Mouse (Mus musculus): ENCODE data around the gene Tcl1.
"Not testable (repeated sequence)": the region's sequence is repeated elsewhere in the genome, so short reads cannot be mapped to it uniquely, and the experiment has no call there.

The Tcl1 gene

GRCm38 (mm10) chr12:105222601-105223319 is at the start of gene Tcl1:
Tcl1 (minus strand) TSS chr12:105222793.
- in situ Hi-C loops (cut with MboI; ENCODE audit: low pct_unique_long_range_greater_than_20kb in 1 of 2, low sequenced_read_pairs in 2 of 2, unreplicated experiment in 1 of 2), result no loop called here

- in situ Hi-C loops (cut with MboI; ENCODE audit: low pct_unique_long_range_greater_than_20kb in 1 of 2, low sequenced_read_pairs in 2 of 2, unreplicated experiment in 1 of 2), result no loop called here
Measured at GRCm38 (mm10) chr12:105271016-105271965, 48.7 kb upstream of the Tcl1 start.

- in situ Hi-C loops (cut with MboI; ENCODE audit: low pct_unique_long_range_greater_than_20kb in 1 of 2, low sequenced_read_pairs in 2 of 2, unreplicated experiment in 1 of 2), result no loop called here
Measured at GRCm38 (mm10) chr12:105267076-105267475, 44.5 kb upstream of the Tcl1 start.

- in situ Hi-C loops (cut with MboI; ENCODE audit: low pct_unique_long_range_greater_than_20kb in 1 of 2, low sequenced_read_pairs in 2 of 2, unreplicated experiment in 1 of 2), result no loop called here
Measured at GRCm38 (mm10) chr12:105266096-105266495, 43.5 kb upstream of the Tcl1 start.

GRCm38 (mm10) chr12:105259221-105259620 is 36.6 kb upstream of the Tcl1 start:
- in situ Hi-C loops (cut with MboI; ENCODE audit: low pct_unique_long_range_greater_than_20kb in 1 of 2, low sequenced_read_pairs in 2 of 2, unreplicated experiment in 1 of 2), result no loop called here

GRCm38 (mm10) chr12:105258787-105259186 is 36.2 kb upstream of the Tcl1 start:
- in situ Hi-C loops (cut with MboI; ENCODE audit: low pct_unique_long_range_greater_than_20kb in 1 of 2, low sequenced_read_pairs in 2 of 2, unreplicated experiment in 1 of 2), result no loop called here

- in situ Hi-C loops (cut with MboI; ENCODE audit: low pct_unique_long_range_greater_than_20kb in 1 of 2, low sequenced_read_pairs in 2 of 2, unreplicated experiment in 1 of 2), result no loop called here
Measured at GRCm38 (mm10) chr12:105253796-105254195, 31.2 kb upstream of the Tcl1 start.

GRCm38 (mm10) chr12:105248763-105249233 is 26.2 kb upstream of the Tcl1 start:
- in situ Hi-C loops (cut with MboI; ENCODE audit: low pct_unique_long_range_greater_than_20kb in 1 of 2, low sequenced_read_pairs in 2 of 2, unreplicated experiment in 1 of 2), result no loop called here

GRCm38 (mm10) chr12:105239060-105239459 is 16.5 kb upstream of the Tcl1 start:
- in situ Hi-C loops (cut with MboI; ENCODE audit: low pct_unique_long_range_greater_than_20kb in 1 of 2, low sequenced_read_pairs in 2 of 2, unreplicated experiment in 1 of 2), result no loop called here

- in situ Hi-C loops (cut with MboI; ENCODE audit: low pct_unique_long_range_greater_than_20kb in 1 of 2, low sequenced_read_pairs in 2 of 2, unreplicated experiment in 1 of 2), result no loop called here
Measured at GRCm38 (mm10) chr12:105235091-105235490, 12.5 kb upstream of the Tcl1 start.

GRCm38 (mm10) chr12:105234362-105234761 is 11.8 kb upstream of the Tcl1 start:
- in situ Hi-C loops (cut with MboI; ENCODE audit: low pct_unique_long_range_greater_than_20kb in 1 of 2, low sequenced_read_pairs in 2 of 2, unreplicated experiment in 1 of 2), result no loop called here

GRCm38 (mm10) chr12:105224621-105225320 is 2.2 kb upstream of the Tcl1 start:
- in situ Hi-C loops (cut with MboI; ENCODE audit: low pct_unique_long_range_greater_than_20kb in 1 of 2, low sequenced_read_pairs in 2 of 2, unreplicated experiment in 1 of 2), result no loop called here

- in situ Hi-C loops (cut with MboI; ENCODE audit: low pct_unique_long_range_greater_than_20kb in 1 of 2, low sequenced_read_pairs in 2 of 2, unreplicated experiment in 1 of 2), result no loop called here
Measured at GRCm38 (mm10) chr12:105217101-105217760, 5.4 kb downstream of the Tcl1 start.

- in situ Hi-C loops (cut with MboI; ENCODE audit: low pct_unique_long_range_greater_than_20kb in 1 of 2, low sequenced_read_pairs in 2 of 2, unreplicated experiment in 1 of 2), result no loop called here
Measured at GRCm38 (mm10) chr12:105209231-105209630, 13.4 kb downstream of the Tcl1 start.

GRCm38 (mm10) chr12:105208441-105208840 is 14.2 kb downstream of the Tcl1 start:
- in situ Hi-C loops (cut with MboI; ENCODE audit: low pct_unique_long_range_greater_than_20kb in 1 of 2, low sequenced_read_pairs in 2 of 2, unreplicated experiment in 1 of 2), result no loop called here

GRCm38 (mm10) chr12:105207071-105207470 is 15.5 kb downstream of the Tcl1 start:
- in situ Hi-C loops (cut with MboI; ENCODE audit: low pct_unique_long_range_greater_than_20kb in 1 of 2, low sequenced_read_pairs in 2 of 2, unreplicated experiment in 1 of 2), result no loop called here

- in situ Hi-C loops (cut with MboI; ENCODE audit: low pct_unique_long_range_greater_than_20kb in 1 of 2, low sequenced_read_pairs in 2 of 2, unreplicated experiment in 1 of 2), result not testable (repeated sequence)
Measured at GRCm38 (mm10) chr12:105201657-105202056, 20.9 kb downstream of the Tcl1 start, which contains the start of gene Tcl1b4. Tcl1b4 (plus strand) TSS chr12:105201957.
